Mouse (Mus musculus) embryonic stem cell, embryonic (primary cell): ENCODE results near the gene Kcnh7.
"Not testable (repeated sequence)": the region's sequence is repeated elsewhere in the genome, so short reads cannot be mapped to it uniquely, and the experiment has no call there.

Source experiments
- CTCF ChIA-PET, 4 experiments: fragments of 300-600 bp in 2 of 4; fragments of 350-600 bp in 2 of 4; sonication (Branson Sonifier 250); formaldehyde crosslinking; loops; one replicate each; lab custom pipeline; 2022; ENCODE audit warnings: inconsistent platforms in 2 of 4; lab: Charles Lee
- POLR2A ChIA-PET, 4 experiments: fragments of 300-600 bp in 2 of 4; fragments of 350-600 bp in 2 of 4; sonication (Branson Sonifier 250); formaldehyde crosslinking; loops; one replicate each; lab custom pipeline; 2022; ENCODE audit warnings: antibody characterized with exemption in 4 of 4, inconsistent platforms in 1 of 4; lab: Charles Lee

Kcnh7 gene

DNA sequence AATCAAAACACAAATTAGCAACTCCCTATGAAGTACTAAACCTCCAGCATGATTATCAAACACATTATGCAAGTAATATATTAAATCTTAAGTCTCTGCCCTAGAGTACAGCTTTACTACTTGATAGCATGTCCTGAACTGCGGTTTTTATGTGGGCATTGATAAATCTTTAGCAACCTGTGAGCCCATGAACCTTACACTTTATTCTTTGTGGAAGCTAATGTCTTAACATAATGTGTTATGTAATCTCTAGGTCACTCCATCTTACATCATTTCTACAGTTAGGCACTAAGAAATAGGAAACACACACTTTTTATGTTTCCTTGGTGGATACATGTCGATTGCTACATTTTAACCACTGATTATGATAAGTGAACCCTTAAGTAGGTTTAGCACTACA is 437.8 kb downstream of the Kcnh7 start:
- CTCF ChIA-PET, result no interaction called here
- POLR2A ChIA-PET, result no interaction called here

DNA sequence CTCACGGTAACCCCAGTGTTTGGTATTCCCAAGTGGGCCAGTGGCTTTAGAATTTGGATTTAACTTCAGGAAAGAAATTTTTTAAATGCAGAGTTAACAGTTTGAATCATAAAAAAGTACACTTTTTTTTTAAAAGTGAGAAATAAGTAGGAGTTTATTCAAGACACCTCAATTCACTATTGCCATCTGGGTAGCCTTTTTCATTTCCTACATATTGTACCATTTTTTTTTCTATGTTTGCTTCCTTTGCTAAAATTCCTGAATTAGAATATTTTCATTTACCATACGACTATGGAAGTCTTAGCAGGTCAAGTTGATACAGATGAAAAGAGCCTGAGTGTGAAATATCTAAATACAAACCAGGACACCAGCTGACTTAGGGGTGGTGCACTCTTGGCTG is 441.0 kb downstream of the Kcnh7 start:
- POLR2A ChIA-PET, result no interaction called here
- CTCF ChIA-PET, result no interaction called here

DNA sequence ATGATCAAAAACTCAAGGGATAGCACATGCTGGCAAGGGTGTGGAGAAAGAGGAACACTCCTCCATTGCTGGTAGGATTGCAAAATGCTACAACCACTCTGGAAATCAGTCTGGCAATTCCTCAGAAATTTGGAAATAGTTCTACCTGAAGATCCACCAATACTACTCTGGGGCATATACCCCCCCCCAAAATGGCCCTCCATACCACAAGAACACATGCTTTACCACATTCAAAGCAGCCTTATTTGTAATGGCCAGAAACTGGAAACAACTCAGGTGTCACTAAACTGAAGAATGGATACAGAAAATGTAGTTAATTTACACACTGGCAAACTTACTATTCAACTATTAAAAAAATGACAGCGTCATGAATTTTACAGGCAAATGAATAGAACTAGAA is 453.4 kb downstream of the Kcnh7 start:
- ChIA-PET POLR2A (no interaction called here), CTCF (no interaction called here)

DNA sequence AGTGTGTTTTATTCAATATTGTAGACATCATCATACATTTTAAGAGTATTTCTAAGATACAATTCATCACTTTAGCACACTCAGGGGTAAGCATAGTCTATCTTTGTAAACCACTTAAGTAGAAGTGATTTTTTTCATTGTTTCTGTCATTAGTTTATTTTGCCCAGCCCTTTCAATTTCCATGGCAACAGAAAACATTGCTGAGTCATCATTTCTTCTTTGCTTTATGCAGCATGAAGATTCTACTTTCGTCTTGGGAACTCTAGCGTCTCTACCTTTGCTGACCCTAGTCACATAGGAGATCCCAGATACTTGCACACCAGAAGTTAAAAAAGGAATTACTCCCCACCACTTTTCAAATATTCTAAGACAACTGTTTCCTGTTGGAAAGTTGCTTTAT is 456.4 kb downstream of the Kcnh7 start:
- ChIA-PET CTCF (no interaction called here), POLR2A (no interaction called here)

DNA sequence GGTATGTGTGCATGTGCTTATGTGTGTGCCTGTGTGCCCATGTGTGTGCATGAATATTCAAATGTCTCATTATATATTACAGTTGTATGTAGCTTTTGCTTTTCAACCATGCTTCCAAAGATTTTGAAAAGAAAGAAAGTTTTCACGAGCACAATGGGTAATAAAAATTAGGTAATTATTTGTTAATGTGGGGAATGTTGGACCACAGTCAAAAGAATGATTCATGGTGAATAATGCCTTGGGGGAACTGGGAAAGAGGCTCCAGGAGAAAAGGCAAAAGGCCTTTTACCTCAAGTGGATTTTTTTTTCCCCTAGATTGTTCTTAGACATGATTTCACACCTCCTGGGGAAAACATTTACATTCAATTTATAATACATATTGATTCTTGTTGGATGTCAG is 458.1 kb downstream of the Kcnh7 start:
- POLR2A ChIA-PET, result no interaction called here
- CTCF ChIA-PET, result no interaction called here

DNA sequence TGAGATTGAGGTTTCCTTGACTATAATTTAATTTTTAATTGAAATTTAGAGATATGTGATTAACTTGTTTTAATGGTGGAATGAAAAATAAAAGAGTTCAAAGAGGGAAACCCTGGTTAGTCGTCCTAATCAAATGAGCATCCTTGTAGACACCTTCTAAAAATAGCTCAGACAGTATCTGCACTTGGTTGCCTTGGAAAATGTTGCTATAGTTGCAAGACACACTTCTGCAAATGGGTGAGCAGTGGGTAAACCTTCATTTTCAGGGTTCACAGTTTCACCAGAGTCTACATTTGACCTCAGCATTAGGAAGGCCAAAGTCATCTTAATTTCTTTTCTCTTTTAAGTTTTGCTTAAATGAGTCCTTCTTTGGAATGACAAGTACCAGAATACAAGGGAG is 465.7 kb downstream of the Kcnh7 start:
- POLR2A ChIA-PET, result no interaction called here
- CTCF ChIA-PET, result no interaction called here

DNA sequence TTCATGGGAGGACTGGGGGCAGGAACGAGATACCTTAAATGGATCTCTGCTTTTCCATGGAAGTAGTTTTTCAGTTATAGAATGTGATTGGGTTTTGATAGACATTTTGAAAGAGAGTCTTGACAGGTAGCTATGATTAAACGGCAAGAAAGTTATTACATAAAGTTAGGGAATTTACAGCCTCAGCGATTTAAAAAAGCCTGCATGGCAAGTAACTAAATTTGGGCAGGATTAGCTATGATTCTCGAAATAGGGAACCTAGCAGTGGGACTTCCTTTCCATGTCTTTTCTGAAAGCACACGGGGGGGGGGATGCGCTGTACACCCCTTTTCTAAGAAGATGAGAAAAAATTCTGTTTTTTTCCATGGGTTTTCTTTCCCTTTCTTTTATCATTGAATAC is 466.8 kb downstream of the Kcnh7 start:
- POLR2A ChIA-PET, result interaction anchor here in 1 of 4 experiments (0.7 kb wide), 1 partner anchor 552 kb away, joined by 3 read pairs; no protein-coding TSS in a partner anchor
- CTCF ChIA-PET, result no interaction called here

DNA sequence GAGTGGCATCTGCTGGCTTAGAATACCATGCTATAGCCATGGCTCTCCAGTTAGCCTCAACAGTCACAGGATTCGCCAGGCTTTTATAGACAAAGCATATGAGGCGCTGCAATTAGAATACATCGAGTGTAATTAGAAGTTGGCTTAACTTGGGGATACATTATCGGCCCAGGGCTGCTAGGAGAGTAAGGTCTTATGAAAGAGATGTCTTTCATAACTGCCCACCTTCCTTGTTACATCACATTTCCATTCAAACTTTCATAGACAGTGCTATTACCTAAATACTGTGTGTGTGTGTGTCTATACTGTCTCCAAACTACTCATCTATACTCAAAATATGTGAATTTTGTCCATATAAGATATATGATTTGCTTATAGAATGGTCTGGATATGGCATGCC is 468.8 kb downstream of the Kcnh7 start:
- CTCF ChIA-PET, result no interaction called here
- POLR2A ChIA-PET, result interaction anchor here in 1 of 4 experiments (0.5 kb wide), 1 partner anchor 791 kb away, joined by 4 read pairs; no protein-coding TSS in a partner anchor

DNA sequence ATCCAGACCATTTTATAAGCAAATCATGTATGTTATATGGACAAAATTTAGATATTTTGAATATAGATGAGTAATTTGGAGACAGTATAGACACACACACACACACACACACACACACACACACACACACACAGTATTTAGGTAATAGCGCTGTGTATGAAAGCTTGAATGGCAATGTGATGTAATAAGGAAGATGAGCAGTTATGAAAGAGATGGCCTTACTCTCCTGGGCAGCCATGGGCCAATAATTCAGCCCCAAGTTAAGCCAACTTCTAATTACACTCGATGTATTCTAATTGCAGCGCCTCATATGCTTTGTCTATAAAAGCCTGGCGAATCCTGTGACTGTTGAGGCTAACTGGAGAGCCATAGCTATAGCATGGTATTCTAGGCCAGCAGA is 469.7 kb downstream of the Kcnh7 start:
- POLR2A ChIA-PET, CTCF ChIA-PET: not testable (repeated sequence)

DNA sequence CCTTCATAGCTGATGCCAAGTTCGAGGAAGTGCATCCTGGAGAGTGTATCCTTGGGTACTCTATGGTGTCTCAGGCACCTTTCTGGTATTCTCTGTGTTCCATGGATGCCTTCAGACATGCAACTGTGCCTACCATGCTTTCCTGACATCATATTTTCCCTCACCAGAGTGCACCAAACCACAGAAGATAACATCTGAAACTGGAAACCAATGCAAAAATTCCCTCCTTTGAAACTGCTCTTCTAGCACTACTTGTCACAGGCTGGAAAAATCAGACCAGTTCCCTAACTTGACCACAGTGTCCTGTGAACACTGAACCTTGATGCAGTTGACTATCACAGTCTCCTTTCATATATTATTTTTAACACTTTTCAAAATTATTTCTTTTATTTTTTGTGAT is 474.5 kb downstream of the Kcnh7 start:
- ChIA-PET CTCF (no interaction called here), POLR2A (no interaction called here)

DNA sequence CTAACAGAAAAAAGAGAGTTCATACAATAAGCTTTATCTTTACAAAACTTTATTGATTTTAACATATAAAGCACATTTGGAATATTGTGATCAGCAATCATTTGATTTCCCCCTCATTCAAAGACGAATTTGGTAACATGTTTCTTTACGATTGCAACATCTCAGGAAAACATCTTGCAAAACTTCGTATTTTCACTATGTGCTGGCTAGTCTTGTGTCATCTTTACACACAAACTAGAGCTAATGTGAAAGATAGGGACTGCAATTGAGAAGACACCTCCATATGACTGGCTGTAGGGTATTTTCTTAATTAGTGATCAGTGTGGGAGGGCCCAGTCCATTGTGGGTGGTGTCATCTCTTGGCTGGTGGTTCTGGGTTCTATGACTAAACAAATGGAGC is 477.8 kb downstream of the Kcnh7 start:
- ChIA-PET CTCF (no interaction called here), POLR2A (no interaction called here)

DNA sequence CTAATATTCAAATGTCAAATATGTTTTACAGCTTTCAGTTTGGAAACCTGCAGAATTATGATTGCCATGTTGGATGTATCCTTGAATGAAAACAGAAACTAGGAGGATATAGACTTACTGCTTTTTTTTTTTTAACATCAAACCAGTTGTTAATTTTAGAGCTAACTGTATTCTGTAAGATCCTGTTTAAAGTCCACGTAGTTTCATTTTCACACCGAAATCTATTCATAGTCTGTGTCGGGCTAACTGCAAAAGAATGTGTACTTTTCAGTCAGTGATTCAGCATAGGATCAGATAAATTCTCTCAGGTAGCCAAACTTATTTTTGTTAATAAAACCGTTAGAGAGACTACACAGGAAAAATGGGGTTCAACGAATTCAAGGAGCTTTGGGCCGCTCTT is 498.2 kb downstream of the Kcnh7 start:
- ChIA-PET CTCF (no interaction called here), POLR2A (no interaction called here)

DNA sequence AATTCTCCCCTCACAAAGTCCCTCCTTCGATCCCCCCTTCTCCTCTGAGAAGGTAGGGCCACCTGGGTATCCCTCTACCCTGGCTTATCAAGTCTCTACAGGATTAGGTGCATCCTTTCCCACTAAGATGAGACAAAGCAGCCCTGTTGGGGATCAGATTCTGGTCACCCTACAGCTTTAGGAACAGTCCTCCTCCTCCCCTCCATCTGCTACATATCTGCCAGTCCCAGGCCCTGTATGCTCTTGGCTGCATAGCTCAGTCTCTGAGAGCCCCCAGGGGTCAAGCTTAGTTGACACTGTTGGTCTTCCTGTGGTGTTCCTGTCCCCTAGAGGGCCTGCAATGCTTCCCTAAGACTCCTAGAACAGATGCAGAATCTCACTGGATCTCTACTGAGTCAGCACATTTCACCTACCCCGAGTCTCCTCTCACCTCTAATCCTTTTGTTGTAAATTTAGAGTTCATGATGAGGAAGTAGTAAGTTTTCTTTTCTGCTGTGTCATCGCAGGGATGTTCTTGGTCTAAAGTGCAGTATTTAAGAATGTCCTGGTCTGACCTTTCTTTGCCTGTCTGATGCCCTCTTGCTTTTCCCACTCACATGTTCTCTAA is 499.0 kb downstream of the Kcnh7 start:
- ChIA-PET POLR2A (no interaction called here), CTCF (no interaction called here)

DNA sequence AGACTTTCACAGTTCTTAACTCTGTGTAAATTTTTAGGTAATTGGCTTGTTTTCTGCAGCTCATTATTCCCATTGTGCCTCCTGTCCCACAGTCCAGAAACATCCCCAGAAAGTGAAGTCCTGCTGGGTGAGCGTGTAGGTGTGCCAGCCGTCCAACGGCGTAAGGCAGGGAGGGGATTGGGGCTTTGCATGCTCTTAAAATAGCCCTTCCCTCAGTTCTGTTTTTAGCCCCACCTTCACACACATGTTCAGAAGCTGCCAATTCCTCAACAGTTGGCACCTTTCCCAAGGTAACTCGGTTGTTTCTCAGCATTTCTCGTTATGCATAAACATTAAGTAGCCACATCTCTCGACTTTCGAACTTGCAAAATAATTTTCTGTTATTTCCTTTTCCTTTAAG is 502.4 kb downstream of the Kcnh7 start:
- POLR2A ChIA-PET, result no interaction called here
- CTCF ChIA-PET, result no interaction called here

DNA sequence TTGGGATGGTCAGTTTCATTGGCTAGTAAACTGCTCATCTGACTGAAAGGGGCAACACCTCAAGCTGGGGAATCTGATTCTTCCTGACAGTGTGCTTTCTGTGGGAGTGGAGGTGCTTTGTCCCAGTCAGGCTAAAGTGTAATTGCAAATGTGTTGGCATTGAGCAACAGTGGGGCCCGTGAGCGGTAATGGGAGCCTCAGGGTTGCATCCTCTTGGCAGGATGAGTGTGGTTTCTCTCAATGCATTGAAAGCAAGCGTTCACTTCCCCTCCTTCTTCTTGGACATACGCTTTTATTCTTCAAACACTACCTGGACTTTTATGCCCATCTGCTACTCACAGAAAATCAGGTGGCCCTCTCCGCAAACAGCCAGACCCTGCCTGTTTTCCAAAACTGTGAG is 511.3 kb downstream of the Kcnh7 start:
- POLR2A ChIA-PET, result no interaction called here
- CTCF ChIA-PET, result no interaction called here

DNA sequence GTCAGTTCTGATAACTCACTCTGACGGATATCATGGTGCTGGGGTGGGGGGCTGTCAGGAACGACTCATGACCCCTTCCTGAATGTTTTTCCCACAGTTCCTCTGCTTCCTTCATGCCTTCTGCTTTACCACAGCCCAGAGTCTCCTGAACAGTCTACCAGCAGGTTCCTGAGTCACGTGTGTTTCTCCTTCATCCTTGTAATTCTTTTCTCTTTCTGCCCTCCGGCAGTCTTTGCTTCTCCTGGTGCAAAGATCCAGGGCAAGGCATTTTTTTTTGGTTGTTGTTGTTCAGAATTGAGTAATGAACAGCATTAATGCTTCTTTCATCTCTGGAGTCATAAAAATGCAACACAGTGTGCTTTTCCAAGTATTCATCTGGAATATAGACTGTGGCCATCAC is 513.3 kb downstream of the Kcnh7 start:
- CTCF ChIA-PET, result no interaction called here
- POLR2A ChIA-PET, result no interaction called here

DNA sequence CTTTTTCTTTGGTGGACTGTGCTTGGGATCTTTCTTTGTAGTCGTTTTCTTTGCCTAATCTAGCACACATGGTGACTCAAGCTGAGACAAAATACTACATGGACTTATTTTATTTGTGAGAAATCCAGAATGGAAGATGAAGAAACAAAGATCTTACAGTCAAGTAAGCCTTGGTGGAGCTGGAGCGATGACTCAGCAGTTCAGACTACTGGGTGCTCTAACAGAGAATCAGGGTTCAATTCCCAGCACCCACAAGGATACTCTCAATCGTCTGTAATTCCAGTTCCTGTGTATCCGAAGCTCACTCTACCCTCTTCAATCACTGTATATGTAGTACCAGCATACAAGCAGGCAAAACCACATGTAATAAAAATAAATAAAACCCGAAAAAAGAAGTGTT is 513.8 kb downstream of the Kcnh7 start:
- POLR2A ChIA-PET, result no interaction called here
- CTCF ChIA-PET, result no interaction called here

DNA sequence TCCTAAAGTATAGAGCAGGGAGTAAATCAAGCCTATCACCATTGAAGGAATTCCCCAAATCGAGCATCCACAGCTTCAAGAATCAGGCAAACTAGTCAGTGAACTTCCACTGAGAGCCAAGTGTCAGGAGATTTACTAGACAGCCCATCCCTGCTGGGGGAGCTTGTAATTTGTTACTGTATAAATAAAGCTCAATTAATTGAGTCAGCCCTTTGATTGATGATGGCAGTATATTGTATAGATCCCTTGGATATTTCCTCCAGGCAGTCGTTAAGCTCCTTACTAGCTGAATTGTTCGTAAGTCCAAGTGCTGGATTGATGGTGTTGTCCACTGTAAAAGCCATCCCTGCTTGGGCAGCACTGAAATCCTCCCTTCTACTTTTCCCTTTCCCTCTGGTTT is 514.2 kb downstream of the Kcnh7 start:
- ChIA-PET POLR2A (interaction anchor here in 1 of 4 experiments (0.7 kb wide), 1 partner anchor 9 kb away, joined by 3 read pairs; no protein-coding TSS in a partner anchor), CTCF (no interaction called here)

DNA sequence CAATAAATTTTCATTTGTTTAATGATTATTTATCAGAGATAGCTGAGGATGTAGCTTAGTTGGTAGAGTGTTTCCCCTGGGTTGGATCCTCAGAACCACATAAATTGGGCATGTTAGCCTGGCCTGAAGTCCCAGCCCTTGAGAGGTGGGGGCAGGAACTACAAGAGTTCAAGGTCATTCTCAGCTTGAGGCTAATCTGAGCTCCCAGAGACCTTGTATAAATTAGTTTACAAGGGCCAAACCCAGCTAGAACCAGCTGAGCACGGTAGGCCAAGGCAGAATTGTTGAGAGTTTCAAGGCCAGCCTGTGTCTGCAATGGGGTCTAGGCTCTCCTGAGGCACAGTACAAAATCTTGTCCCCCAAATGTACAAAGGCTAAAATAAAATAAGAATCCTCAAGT is 518.6 kb downstream of the Kcnh7 start:
- CTCF ChIA-PET, result interaction anchor here in 1 of 4 experiments (0.6 kb wide), 1 partner anchor 206 kb away, joined by 3 read pairs; no protein-coding TSS in a partner anchor
- POLR2A ChIA-PET, result interaction anchor here in 2 of 4 experiments (1.3 to 1.7 kb wide), 2 partner anchors 22 to 33 kb away, joined by 3 to 4 read pairs; no protein-coding TSS in a partner anchor

DNA sequence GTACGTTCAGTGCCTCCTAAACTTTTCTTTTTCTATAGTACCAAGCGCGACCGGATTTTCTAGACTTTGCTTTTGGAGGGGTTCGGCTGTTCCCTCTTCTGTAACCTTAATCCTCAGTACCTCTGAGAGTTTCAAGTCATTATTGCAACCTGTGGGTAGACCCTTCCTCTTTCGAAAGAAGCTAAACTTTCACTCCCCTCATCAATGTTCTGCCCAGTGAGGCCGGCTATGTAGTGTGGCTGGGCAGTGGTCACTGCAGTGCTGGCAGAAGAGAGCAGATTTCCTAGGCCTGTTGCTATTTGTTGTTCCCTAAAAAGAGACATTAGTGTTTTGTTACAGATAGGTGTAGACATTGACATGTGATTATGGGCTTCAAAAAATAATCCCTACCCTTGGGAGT is 519.2 kb downstream of the Kcnh7 start:
- ChIA-PET CTCF (interaction anchor here in 3 of 4 experiments (0.5 to 1.6 kb wide), 4 partner anchors 10 to 26 kb away, joined by 3 to 5 read pairs (median 4); no protein-coding TSS in a partner anchor), POLR2A (interaction anchor here in 2 of 4 experiments (1.1 to 1.7 kb wide), 4 partner anchors 9 to 32 kb away, joined by 3 to 4 read pairs (median 3); no protein-coding TSS in a partner anchor)

DNA sequence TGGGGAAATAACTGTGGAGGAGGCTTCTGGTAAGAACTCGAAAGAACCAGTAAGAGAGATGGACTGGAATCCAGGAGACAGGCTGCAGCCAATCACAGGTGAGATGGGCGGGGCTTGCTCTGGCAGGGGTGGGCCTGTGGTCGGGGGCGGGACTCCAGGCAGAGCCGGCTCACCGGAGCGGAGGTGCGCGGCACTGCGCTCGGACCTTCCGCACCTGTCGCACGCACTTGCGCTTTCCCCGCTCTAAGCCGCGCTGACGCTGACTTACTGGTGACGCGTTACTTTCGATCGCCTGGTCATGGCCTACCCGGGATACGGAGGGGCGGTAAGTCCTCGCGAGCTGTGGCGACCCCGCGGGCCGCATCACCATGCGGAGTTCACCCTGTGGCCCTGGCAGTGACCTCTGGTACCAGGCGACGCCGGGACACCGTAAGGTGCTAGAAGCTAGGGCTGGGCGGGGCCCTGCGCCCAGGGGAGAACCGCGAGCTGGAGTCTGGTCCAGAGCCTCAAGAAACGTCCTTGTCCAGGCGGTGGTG is 519.9 kb downstream of the Kcnh7 start, which contains the start of gene Gca:
Gene Gca (plus strand): TSS at position 151 of the 536 bp plus-strand sequence.
- ChIA-PET CTCF (interaction anchor here in 3 of 4 experiments (0.5 to 1.6 kb wide), 5 partner anchors 9 to 27 kb away, joined by 3 to 6 read pairs (median 3); no protein-coding TSS in a partner anchor), POLR2A (interaction anchor here in 3 of 4 experiments (0.6 to 1.7 kb wide), 13 partner anchors 10 to 1681 kb away, joined by 3 to 7 read pairs (median 3); partner anchors contain the start of gene Dpp4 (in 1 of the 3))
